Mouse (Mus musculus) neural tube, embryonic 15.5 days (tissue): ENCODE measurements around the gene Setdb1. TPM values are rescaled to one million over a fixed set of nuclear protein-coding genes. Genes with fewer than 3 reads are reported as not detected.

Source experiments
- ATAC-seq: fragments of 200-750 bp; cut with Nextera tagmentation; 2 replicates; pipeline ENCODE4 v1.8.0; 2017; ENCODE audit warnings: mild to moderate bottlenecking, moderate TSS enrichment, moderate library complexity; ENCODE audit not compliant: low FRiP score
- H3K27ac ChIP-seq: fragments of 300-500 bp; sonication (generic); replicated peaks from 2 replicates; pipeline ENCODE4 v1.5.1; 2015; ENCODE audit warnings: mild to moderate bottlenecking, inconsistent platforms
- H3K27me3 ChIP-seq: fragments of 300-500 bp; sonication (generic); replicated peaks from 2 replicates; pipeline ENCODE4 v1.6.1; 2015; ENCODE audit warnings: inconsistent platforms
- H3K36me3 ChIP-seq: fragments of 300-500 bp; sonication (generic); 2 replicates; pipeline ENCODE4 v1.6.1; 2015; ENCODE audit warnings: inconsistent platforms
- H3K4me1 ChIP-seq: fragments of 300-500 bp; sonication (generic); 2 replicates; pipeline ENCODE4 v1.6.1; 2015; ENCODE audit warnings: inconsistent platforms
- H3K4me2 ChIP-seq: fragments of 300-500 bp; sonication (generic); 2 replicates; pipeline ENCODE4 v1.6.1; 2015; ENCODE audit warnings: inconsistent platforms, mild to moderate bottlenecking, moderate library complexity
- H3K4me3 ChIP-seq: fragments of 300-500 bp; sonication (generic); replicated peaks from 2 replicates; pipeline ENCODE4 v1.5.1; 2015; ENCODE audit warnings: mild to moderate bottlenecking, inconsistent platforms
- H3K9ac ChIP-seq: fragments of 300-500 bp; sonication (generic); replicated peaks from 2 replicates; pipeline ENCODE4 v1.6.1; 2015; ENCODE audit warnings: mild to moderate bottlenecking, inconsistent platforms
- H3K9me3 ChIP-seq: fragments of 300-500 bp; sonication (generic); replicated peaks from 2 replicates; pipeline ENCODE4 v1.6.1; 2016; ENCODE audit warnings: inconsistent platforms
- WGBS: fragments of 180-500 bp; shearing (Covaris S2); methylation state at CpG from one replicate; pipeline ENCODE4 v1.1.7; 2015; ENCODE audit warnings: mixed read lengths; 5-methylcytosine and 5-hydroxymethylcytosine counted together
- polyA plus RNA-seq: library from polyadenylated mRNA; unstranded; fragments of >200 nt; fragmentation: Nextera tagmentation; extraction: Ambion mirVana; gene quantifications from 2 replicates; pipeline ENCODE4 v1.2.1, GENCODE M21; 2015

The Setdb1 gene
- polyA plus RNA-seq, 1 experiment from 2014 or later = 38.3 TPM

GRCm38 (mm10) chr3:95315844-95316550 is 41.0 kb downstream of the Setdb1 start:
- Histone ChIP-seq H3K27me3 (no peaks in the 10 kb centered on the region), H3K9ac (peak overlapping the region; percentile 98), H3K4me1 (peaks cover 34% of the 10 kb centered on the region), H3K36me3 (peaks cover 14% of the 10 kb centered on the region), H3K9me3 (no peaks in the 10 kb centered on the region), H3K4me3 (peak overlapping the region; percentile 88), H3K27ac (peak overlapping the region; percentile 89), H3K4me2 (peak overlapping the region; percentile 80)
- WGBS = 17% methylated on average over 9 of the region's 9 CpGs
- ATAC-seq = no peak; the same call in 1 of the 2 replicates

GRCm38 (mm10) chr3:95315094-95315843 is 41.7 kb downstream of the Setdb1 start:
- peak; percentile 92 for ATAC-seq

GRCm38 (mm10) chr3:95314486-95315093 is 42.4 kb downstream of the Setdb1 start, which contains the start of gene Cers2:
Gene Cers2 (plus strand): TSS chr3:95314791.
- peak within 1 kb of the TSS; percentile 98 for H3K9ac ChIP-seq
- no peaks in the 10 kb centered on the region for H3K27me3 ChIP-seq
- peak; percentile 39 for ATAC-seq
- 2% methylated on average over 27 of the region's 27 CpGs for whole genome bisulfite sequencing
- peak within 1 kb of the TSS; percentile 80 for H3K4me2 ChIP-seq
- peak within 1 kb of the TSS; percentile 89 for H3K27ac ChIP-seq
- peak within 1 kb of the TSS; percentile 88 for H3K4me3 ChIP-seq
- peaks cover 31% of the 10 kb centered on the region for H3K4me1 ChIP-seq
- no peaks in the 10 kb centered on the region for H3K36me3 ChIP-seq
- H3K9me3 ChIP-seq = no peaks in the 10 kb centered on the region

More at GRCm38 (mm10) chr3:95315094-95315843, 41.7 kb downstream of the Setdb1 start:
- WGBS = under 1% methylated on average over 61 of the region's 71 CpGs
- Histone ChIP-seq H3K4me2 (peak overlapping the region; percentile 80), H3K9me3 (no peaks in the 10 kb centered on the region), H3K27ac (peak overlapping the region; percentile 89), H3K4me1 (peaks cover 34% of the 10 kb centered on the region), H3K27me3 (no peaks in the 10 kb centered on the region), H3K4me3 (peak overlapping the region; percentile 88), H3K36me3 (peaks cover 7% of the 10 kb centered on the region), H3K9ac (peak overlapping the region; percentile 98)

- H3K27ac ChIP-seq = peak overlapping the region; percentile 89; the same call in 1 of the 2 replicates
Observed at GRCm38 (mm10) chr3:95314075-95314474, 42.9 kb downstream of the Setdb1 start.

GRCm38 (mm10) chr3:95313476-95313875 is 43.5 kb downstream of the Setdb1 start:
- Histone ChIP-seq H3K9ac (no peak overlapping the region), H3K4me3 (no peak overlapping the region), H3K27ac (no peak overlapping the region), H3K4me1 (peaks cover 31% of the 10 kb centered on the region), H3K4me2 (no peak overlapping the region), H3K27me3 (no peaks in the 10 kb centered on the region), H3K36me3 (no peaks in the 10 kb centered on the region), H3K9me3 (no peaks in the 10 kb centered on the region)
- ATAC-seq = no peak
- 50% methylated on average over 7 of the region's 7 CpGs for WGBS

More at GRCm38 (mm10) chr3:95314075-95314474, 42.9 kb downstream of the Setdb1 start:
- no peak for ATAC-seq
- WGBS = 69% methylated on average over 6 of the region's 6 CpGs
- Histone ChIP-seq H3K9me3 (no peaks in the 10 kb centered on the region), H3K27me3 (no peaks in the 10 kb centered on the region), H3K36me3 (no peaks in the 10 kb centered on the region), H3K4me1 (peaks cover 31% of the 10 kb centered on the region), H3K4me3 (peak overlapping the region; percentile 88), H3K4me2 (peak overlapping the region; percentile 80), H3K9ac (peak overlapping the region; percentile 98; the same call in 1 of the 2 replicates)

GRCm38 (mm10) chr3:95312623-95313022 is 44.4 kb downstream of the Setdb1 start:
- Histone ChIP-seq H3K4me2 (no peak overlapping the region), H3K27ac (no peak overlapping the region), H3K27me3 (no peaks in the 10 kb centered on the region), H3K9me3 (no peaks in the 10 kb centered on the region), H3K4me1 (peaks cover 27% of the 10 kb centered on the region), H3K36me3 (no peaks in the 10 kb centered on the region), H3K9ac (no peak overlapping the region), H3K4me3 (no peak overlapping the region)
- 81% methylated on average over 6 of the region's 6 CpGs for WGBS
- ATAC-seq = no peak

GRCm38 (mm10) chr3:95310968-95311882 is 45.8 kb downstream of the Setdb1 start:
- no peaks in the 10 kb centered on the region for H3K36me3 ChIP-seq
- no peaks in the 10 kb centered on the region for H3K9me3 ChIP-seq
- peaks cover 16% of the 10 kb centered on the region for H3K4me1 ChIP-seq
- 66% methylated on average over 9 of the region's 9 CpGs for WGBS
- H3K27ac ChIP-seq = no peak overlapping the region
- H3K4me3 ChIP-seq = no peak overlapping the region
- no peaks in the 10 kb centered on the region for H3K27me3 ChIP-seq
- no peak overlapping the region for H3K4me2 ChIP-seq
- ATAC-seq = no peak
- no peak overlapping the region for H3K9ac ChIP-seq

- no peaks in the 10 kb centered on the region for H3K9me3 ChIP-seq
- no peaks in the 10 kb centered on the region for H3K27me3 ChIP-seq
- H3K36me3 ChIP-seq = no peaks in the 10 kb centered on the region
- no peak overlapping the region for H3K4me2 ChIP-seq
- WGBS = 71% methylated on average over 3 of the region's 3 CpGs
- H3K9ac ChIP-seq = no peak overlapping the region
- ATAC-seq = no peak
- H3K4me3 ChIP-seq = no peak overlapping the region
- H3K27ac ChIP-seq = no peak overlapping the region
- H3K4me1 ChIP-seq = peaks cover 9% of the 10 kb centered on the region; the same call in 1 of the 2 replicates
Observed at GRCm38 (mm10) chr3:95310496-95310895, 46.5 kb downstream of the Setdb1 start.

GRCm38 (mm10) chr3:95307100-95307499 is 49.9 kb downstream of the Setdb1 start, which contains the start of gene Anxa9:
Gene Anxa9 (minus strand): TSS chr3:95307176.
- H3K27ac ChIP-seq = no peak within 1 kb of the TSS
- no peaks in the 10 kb centered on the region for H3K36me3 ChIP-seq
- no peaks in the 10 kb centered on the region for H3K27me3 ChIP-seq
- no peak for ATAC-seq
- no peaks in the 10 kb centered on the region for H3K9me3 ChIP-seq
- H3K9ac ChIP-seq = no peak within 1 kb of the TSS
- H3K4me3 ChIP-seq = no peak within 1 kb of the TSS
- WGBS = 68% methylated on average over 7 of the region's 7 CpGs
- no peak within 1 kb of the TSS for H3K4me2 ChIP-seq
- H3K4me1 ChIP-seq = no peaks in the 10 kb centered on the region

GRCm38 (mm10) chr3:95306244-95306643 is 50.8 kb downstream of the Setdb1 start:
- 84% methylated on average over 4 of the region's 4 CpGs for WGBS
- H3K4me3 ChIP-seq = no peak overlapping the region
- H3K9me3 ChIP-seq = no peaks in the 10 kb centered on the region
- no peak overlapping the region for H3K4me2 ChIP-seq
- ATAC-seq = no peak
- no peaks in the 10 kb centered on the region for H3K27me3 ChIP-seq
- no peak overlapping the region for H3K9ac ChIP-seq
- no peaks in the 10 kb centered on the region for H3K4me1 ChIP-seq
- H3K27ac ChIP-seq = no peak overlapping the region
- no peaks in the 10 kb centered on the region for H3K36me3 ChIP-seq
